Mouse (Mus musculus) small intestine, adult 2 months (tissue): Measurements from ENCODE around the gene Ccdc136. TPM values are rescaled to one million over a fixed set of nuclear protein-coding genes. Genes with fewer than 3 reads are reported as not detected.
A peak's percentile ranks its signal among the peaks of the same experiment; 100 is the strongest.

ENCODE experiments used
- H3K27ac ChIP-seq: fragments of 200-500 bp; 2 replicates; pipeline ENCODE4 v1.5.1; 2012; ENCODE audit warnings: low read depth, low read length, control low read depth, inconsistent platforms; ENCODE audit not compliant: insufficient read depth
- H3K27me3 ChIP-seq: fragments of 200-500 bp; 2 replicates; pipeline ENCODE4 v1.6.1; 2012; ENCODE audit warnings: mild to moderate bottlenecking, moderate library complexity, low read length, inconsistent platforms; ENCODE audit not compliant: control insufficient read depth, insufficient read depth
- H3K36me3 ChIP-seq: fragments of 200-500 bp; 2 replicates; pipeline ENCODE4 v1.6.1; 2012; ENCODE audit warnings: mild to moderate bottlenecking, low read length, control low read depth, inconsistent platforms; ENCODE audit not compliant: control insufficient read depth, insufficient read depth
- H3K4me1 ChIP-seq: fragments of 200-500 bp; 2 replicates; pipeline ENCODE4 v1.6.1; 2012; ENCODE audit warnings: low read length, inconsistent platforms, mixed read lengths; ENCODE audit not compliant: control insufficient read depth, insufficient read depth, insufficient read length
- H3K4me3 ChIP-seq: fragments of 200-500 bp; 2 replicates; pipeline ENCODE4 v1.5.1; 2012; ENCODE audit warnings: low read depth, mild to moderate bottlenecking, control low read depth, inconsistent platforms, low read length, moderate library complexity
- CTCF ChIP-seq: fragments of 200-500 bp; IDR thresholded peaks from 2 replicates; pipeline ENCODE4 v1.5.1; 2012; ENCODE audit warnings: low read depth, mild to moderate bottlenecking, control low read depth, inconsistent platforms, low read length, moderate library complexity, mixed read lengths; ENCODE audit not compliant: insufficient replicate concordance, insufficient read length; ENCODE audit errors: extremely low read depth
- POLR2A ChIP-seq: fragments of 200-500 bp; IDR thresholded peaks from 2 replicates; pipeline ENCODE4 v1.6.1; 2012; ENCODE audit warnings: low read depth, mild to moderate bottlenecking, control low read depth, inconsistent platforms, low read length, moderate library complexity
- WGBS: fragments of 180-500 bp; shearing (Covaris S2); methylation state at CpG from one replicate; pipeline ENCODE4 v1.1.7; 2018; 5-methylcytosine and 5-hydroxymethylcytosine counted together
- polyA plus RNA-seq: library from polyadenylated mRNA; depleted of rRNA; stranded (reverse); fragments of >200 nt; gene quantifications from 2 replicates; pipeline ENCODE4 v1.2.3, GENCODE M21; 2012

Ccdc136 gene
- polyA plus RNA-seq, 1 experiment, result 1.8 TPM

GRCm38 (mm10) chr6:29432156-29432555 lies 36.0 kb downstream of the Ccdc136 start:
- Histone ChIP-seq H3K27me3 (peaks cover 30% of the 10 kb centered on the region), H3K36me3 (no peaks in the 10 kb centered on the region), H3K4me1 (peaks cover 6% of the 10 kb centered on the region), H3K27ac (no peak overlapping the region), H3K4me3 (no peak overlapping the region)
- 58% methylated on average over 3 of the region's 3 CpGs for WGBS
- TF ChIP-seq CTCF (no peak), POLR2A (no peak)

DNA sequence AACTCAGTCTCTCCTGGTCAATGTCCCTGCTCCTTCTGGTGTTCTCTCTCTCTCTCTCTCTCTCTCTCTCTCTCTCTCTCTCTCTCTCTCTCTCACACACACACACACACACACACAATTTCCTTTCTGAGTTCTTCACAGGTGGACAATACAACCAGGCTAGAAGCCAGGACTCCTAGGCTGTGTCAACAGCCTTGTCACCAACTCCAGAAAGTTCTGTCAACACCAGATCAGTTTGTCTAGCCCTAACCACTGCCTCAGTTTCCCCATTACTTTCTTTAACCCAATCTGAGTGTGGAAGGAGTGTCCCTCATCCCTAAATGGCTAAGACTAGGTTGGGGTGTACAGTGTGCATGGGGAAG lies 36.5 kb downstream of the Ccdc136 start:
- peaks cover 30% of the 10 kb centered on the region for H3K27me3 ChIP-seq
- H3K4me3 ChIP-seq, result peak overlapping the region; percentile 60
- peaks cover 6% of the 10 kb centered on the region for H3K4me1 ChIP-seq
- no peaks in the 10 kb centered on the region for H3K36me3 ChIP-seq
- no peak for TF ChIP-seq POLR2A
- no peak for TF ChIP-seq CTCF
- no peak overlapping the region for H3K27ac ChIP-seq

- H3K27me3 ChIP-seq, result peaks cover 30% of the 10 kb centered on the region
- peaks cover 6% of the 10 kb centered on the region for H3K4me1 ChIP-seq
- peak within 1 kb of the TSS; percentile 60 for H3K4me3 ChIP-seq
- WGBS, result 3% methylated on average over 68 of the region's 77 CpGs
- peak within 1 kb of the TSS; percentile 52 for H3K27ac ChIP-seq
- H3K36me3 ChIP-seq, result no peaks in the 10 kb centered on the region
- no peak for TF ChIP-seq POLR2A
- no peak for TF ChIP-seq CTCF
Measured at GRCm38 (mm10) chr6:29433038-29433803, 37.1 kb downstream of the Ccdc136 start, which contains the start of gene Flnc. Gene Flnc, plus strand, starts transcription at chr6:29433256.

DNA sequence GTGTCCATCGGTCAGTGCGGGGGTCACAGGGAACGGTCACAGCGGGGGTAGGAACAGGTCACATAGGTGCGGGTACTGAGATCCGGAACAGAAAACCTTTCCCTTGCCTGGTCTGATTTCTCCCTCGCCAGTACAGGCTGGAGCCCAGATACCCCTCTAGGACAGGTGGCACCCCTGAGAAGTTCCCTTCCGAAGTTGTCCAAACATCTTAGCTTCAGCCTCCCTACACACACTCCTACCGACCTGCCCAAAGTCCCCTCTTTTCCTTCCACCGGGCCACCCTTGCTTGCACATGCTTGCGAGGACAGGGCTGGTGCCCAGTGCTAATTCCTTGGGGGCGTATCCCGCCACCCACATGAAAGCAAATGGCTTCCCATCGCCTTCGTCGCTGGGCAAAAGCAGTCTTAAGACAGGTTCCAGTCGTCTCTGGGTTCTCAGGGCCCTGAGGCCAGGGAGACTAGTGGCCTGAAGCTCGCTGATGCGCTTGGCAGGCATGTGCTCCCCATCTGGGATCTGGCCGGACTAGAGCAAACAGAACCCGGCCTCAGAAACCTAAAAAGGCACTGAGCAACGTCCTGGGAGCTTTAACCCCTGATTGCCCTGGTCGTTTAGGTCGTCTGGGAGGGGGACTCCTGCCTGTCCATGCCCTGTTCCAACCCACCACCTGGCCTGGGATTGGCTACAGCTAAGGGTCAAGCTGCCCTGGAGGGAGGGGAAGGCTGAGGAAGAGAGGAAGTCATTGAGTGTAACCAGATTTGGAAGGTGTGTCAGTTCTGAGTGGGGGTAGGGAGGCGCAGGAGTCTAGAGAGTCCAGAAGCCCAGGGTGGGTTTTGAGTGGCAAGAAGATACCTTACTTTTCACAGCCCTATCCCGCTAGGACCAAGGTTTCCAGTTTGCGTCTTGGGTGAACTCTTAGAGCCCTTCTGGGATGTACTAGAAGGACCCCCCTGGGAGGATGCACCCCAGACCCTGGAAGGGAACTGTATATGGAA lies 38.0 kb downstream of the Ccdc136 start:
- H3K4me1 ChIP-seq, result peaks cover 6% of the 10 kb centered on the region
- 15% methylated on average over 27 of the region's 27 CpGs for WGBS
- peaks cover 30% of the 10 kb centered on the region for H3K27me3 ChIP-seq

DNA sequence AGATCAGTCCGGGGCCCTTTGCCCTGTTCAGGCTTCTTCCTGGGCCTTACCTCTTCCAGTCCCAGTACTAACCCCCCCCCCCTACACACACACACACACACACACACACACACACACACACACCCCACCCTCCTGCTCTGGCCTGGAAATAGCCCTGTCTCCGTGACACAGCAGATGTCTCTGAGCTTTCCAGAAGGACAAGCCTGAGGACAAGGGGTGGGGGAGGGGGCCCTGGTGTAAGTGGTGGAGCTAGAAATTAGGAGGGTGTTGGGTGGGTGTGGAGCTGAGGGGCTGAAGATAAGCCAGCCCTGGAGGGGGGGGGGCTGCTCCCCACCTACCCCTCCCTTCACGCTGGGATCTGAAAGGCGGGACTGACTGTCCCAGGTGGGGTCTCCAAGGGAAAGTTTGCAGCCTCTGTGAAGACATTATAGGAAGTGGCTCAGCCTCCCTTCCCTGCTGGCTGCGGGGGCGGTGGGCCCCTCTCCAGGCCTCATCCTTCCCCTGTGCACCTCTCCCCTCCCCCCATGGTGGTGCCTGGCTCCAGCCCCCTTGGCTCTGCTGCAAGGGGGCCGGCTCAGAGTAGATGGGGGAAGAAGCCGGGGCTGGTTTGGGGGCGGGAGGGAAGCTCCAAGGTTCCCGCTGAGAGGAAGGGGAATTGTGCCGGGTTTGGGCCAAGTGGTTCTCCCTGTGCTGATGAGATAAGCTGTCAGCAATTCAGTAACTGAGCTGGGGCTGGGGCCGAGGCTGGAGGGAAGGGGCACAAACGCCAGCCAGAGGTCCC lies 39.0 kb downstream of the Ccdc136 start:
- Histone ChIP-seq H3K36me3 (no peaks in the 10 kb centered on the region), H3K4me1 (peaks cover 6% of the 10 kb centered on the region), H3K27me3 (peaks cover 30% of the 10 kb centered on the region), H3K4me3 (peak overlapping the region; percentile 60), H3K27ac (peak overlapping the region; percentile 13; the same call in 1 of the 2 replicates)
- TF ChIP-seq POLR2A (no peak), CTCF (no peak)
- WGBS, result 18% methylated on average over 13 of the region's 13 CpGs

More for the DNA sequence above, 38.0 kb downstream of the Ccdc136 start:
- H3K36me3 ChIP-seq, result no peaks in the 10 kb centered on the region
- peak overlapping the region; percentile 60 for H3K4me3 ChIP-seq
- peak overlapping the region; percentile 52 for H3K27ac ChIP-seq
- no peak for TF ChIP-seq POLR2A
- no peak for TF ChIP-seq CTCF

DNA sequence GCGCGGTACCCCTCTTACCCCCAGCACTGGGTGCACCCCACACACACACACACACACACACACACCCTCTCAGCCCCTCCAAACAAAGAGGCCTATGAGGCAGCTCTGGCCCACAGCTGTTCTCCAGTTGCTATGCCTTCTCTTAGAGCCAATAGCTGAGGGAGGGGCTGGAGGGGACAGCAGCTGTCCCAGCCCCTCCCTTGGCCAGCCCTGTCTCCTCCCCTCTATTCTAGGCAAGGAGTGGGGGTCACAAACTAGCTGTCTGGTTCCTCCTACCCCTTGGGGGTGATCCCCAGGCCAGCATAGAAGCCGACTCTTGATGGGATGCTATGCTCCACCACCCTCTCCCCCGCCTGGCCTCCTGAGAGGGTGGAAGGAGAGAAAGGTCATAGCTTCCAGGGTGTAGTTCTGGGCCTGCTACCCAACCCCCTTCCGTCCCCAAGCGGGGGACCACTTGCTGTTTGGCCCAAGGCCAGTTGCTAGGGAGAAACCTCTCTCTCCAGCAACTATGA lies 39.9 kb downstream of the Ccdc136 start:
- peak overlapping the region; percentile 14; the same call in 1 of the 2 replicates for H3K27ac ChIP-seq
- 45% methylated on average over 6 of the region's 6 CpGs for WGBS
- peaks cover 6% of the 10 kb centered on the region for H3K4me1 ChIP-seq
- peaks cover 30% of the 10 kb centered on the region for H3K27me3 ChIP-seq
- H3K36me3 ChIP-seq, result no peaks in the 10 kb centered on the region
- H3K4me3 ChIP-seq, result 0 out of 2 replicates have a peak overlapping the region, but pooled peaks have one; percentile 5
- no peak for TF ChIP-seq POLR2A
- no peak for TF ChIP-seq CTCF

GRCm38 (mm10) chr6:29436461-29436934 lies 40.4 kb downstream of the Ccdc136 start:
- Histone ChIP-seq H3K4me3 (no peak overlapping the region), H3K4me1 (peaks cover 6% of the 10 kb centered on the region), H3K36me3 (no peaks in the 10 kb centered on the region), H3K27ac (no peak overlapping the region), H3K27me3 (peaks cover 30% of the 10 kb centered on the region)
- TF ChIP-seq CTCF, result no peak
- TF ChIP-seq POLR2A, result no peak
- 19% methylated on average over 11 of the region's 11 CpGs for WGBS
